Mouse (Mus musculus) embryonic fibroblast, embryonic 13.5 days (primary cell): ENCODE results near the gene Gm2115.

ENCODE experiments used
- CTCF ChIP-seq: IDR thresholded peaks from 2 replicates; pipeline ENCODE4 v1.5.1; 2011; ENCODE audit warnings: mild to moderate bottlenecking, control low read depth, low read length, moderate library complexity, borderline replicate concordance; ENCODE audit not compliant: insufficient read depth
- POLR2A ChIP-seq: IDR thresholded peaks from 2 replicates; pipeline ENCODE4 v1.6.1; 2011; ENCODE audit warnings: low read depth, mild to moderate bottlenecking, control low read depth, low read length, moderate library complexity

GRCm38 (mm10) chr7:84544946-84545345 lies 16.2 kb downstream of the Gm2115 start:
- TF ChIP-seq POLR2A (no peak), CTCF (no peak)
